Mouse (Mus musculus) thymus, postnatal 4 days (tissue): ENCODE measurements around the gene Ceacam2.
"Not testable (repeated sequence)": the region's sequence is repeated elsewhere in the genome, so short reads cannot be mapped to it uniquely, and the experiment has no call there.

Experiments
- DNase-seq: peaks from one replicate; pipeline ENCODE4 v3.0.0; 2021

The Ceacam2 gene

GRCm38 (mm10) chr7:25480791-25481190, 58.9 kb downstream of the Ceacam2 start:
- DNase-seq: peak; percentile 24

- peak; percentile 48 for DNase-seq
Observed at GRCm38 (mm10) chr7:25479440-25479839, 60.2 kb downstream of the Ceacam2 start.

- not testable (repeated sequence) for DNase-seq
Observed at GRCm38 (mm10) chr7:25477752-25478093, 61.9 kb downstream of the Ceacam2 start.

GRCm38 (mm10) chr7:25477091-25477751, 62.4 kb downstream of the Ceacam2 start, which contains the start of gene Ceacam1:
Gene Ceacam1, minus strand, starts transcription at chr7:25477603.
- peak; percentile 67 for DNase-seq

- DNase-seq: not testable (repeated sequence)
Observed at GRCm38 (mm10) chr7:25471821-25472220, 67.8 kb downstream of the Ceacam2 start.
